Mouse (Mus musculus): ENCODE data around the gene Rab30. TPM values are rescaled to one million over a fixed set of nuclear protein-coding genes. Genes with fewer than 3 reads are reported as not detected.

Rab30 gene
- total RNA-seq, 2 experiments from 2014 or later: 8.8 to 24.1 TPM

DNA sequence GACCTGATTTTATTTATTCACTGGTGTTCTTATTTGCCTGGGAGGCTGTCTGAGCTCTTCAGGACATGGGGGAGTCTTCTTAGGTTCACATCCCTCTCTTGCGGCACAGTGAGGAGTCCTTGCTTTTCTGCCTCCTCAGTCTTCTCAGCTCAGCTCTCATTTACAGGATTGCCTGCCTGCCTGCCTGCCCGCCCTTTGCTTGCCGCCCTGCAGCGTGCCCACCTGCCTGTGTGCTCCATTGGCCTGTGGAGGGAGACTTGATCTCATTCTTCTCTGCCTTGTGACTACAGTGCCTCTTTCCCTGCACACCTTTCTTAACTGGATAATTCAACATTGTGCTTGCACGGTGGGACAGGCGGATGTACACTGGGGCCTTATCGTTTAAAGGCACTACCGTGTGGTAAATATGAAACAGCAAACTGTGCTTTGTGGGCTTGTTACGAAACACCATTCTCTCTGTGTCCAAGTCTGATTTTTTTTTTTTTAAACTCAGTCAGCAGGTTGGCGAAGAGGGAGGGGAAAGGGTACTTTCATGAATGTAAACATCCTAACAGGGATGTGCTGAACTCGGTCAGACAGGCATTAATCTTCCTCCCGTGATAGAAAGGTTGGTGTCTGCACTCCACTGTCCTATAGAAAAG is 41.9 kb downstream of the Rab30 start:
- DNase-seq: no peak
- intact Hi-C loops (cut with DNase I): no loop called here

DNA sequence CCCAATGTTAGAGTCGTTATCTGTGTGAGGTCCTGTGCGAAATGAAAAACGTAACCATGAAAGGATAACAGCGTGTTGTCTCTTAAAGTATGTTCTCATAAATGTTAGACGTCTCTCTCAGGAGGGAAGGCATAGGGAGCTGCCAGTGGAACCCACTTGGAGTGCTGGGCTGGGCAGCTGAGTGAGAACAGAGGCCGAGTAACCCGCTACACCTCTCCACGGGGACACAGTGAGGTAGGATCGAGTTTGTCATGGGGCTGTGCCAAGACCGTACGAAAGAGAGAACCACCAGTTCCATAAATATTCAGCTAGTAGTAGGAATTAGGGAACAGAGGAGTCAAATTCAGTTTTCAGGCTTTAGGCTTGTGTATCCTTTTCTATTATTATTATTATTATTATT is 42.5 kb downstream of the Rab30 start:
- intact Hi-C loops (cut with DNase I): no loop called here

DNA sequence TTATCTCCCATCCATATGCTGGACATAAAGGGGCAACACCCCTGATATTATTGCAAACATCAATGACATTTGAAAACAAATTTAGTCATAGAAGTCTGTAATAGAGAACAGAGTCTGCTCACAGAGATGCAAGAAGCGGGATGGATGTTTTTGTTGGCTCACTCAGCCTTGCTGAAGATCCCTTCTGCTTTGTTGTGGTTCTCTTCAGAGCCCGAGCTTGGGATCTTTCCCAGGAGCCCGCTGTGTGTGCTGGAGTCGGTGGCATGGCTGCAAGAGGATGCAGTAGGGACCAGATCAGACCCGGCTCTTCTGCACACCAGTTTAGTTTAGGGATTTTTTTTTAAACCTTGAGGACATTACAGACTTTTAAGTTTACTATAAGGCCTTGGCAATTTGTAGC is 54.3 kb downstream of the Rab30 start:
- no peak for DNase-seq

More for the DNA sequence above, 42.5 kb downstream of the Rab30 start:
- no peak for DNase-seq

DNA sequence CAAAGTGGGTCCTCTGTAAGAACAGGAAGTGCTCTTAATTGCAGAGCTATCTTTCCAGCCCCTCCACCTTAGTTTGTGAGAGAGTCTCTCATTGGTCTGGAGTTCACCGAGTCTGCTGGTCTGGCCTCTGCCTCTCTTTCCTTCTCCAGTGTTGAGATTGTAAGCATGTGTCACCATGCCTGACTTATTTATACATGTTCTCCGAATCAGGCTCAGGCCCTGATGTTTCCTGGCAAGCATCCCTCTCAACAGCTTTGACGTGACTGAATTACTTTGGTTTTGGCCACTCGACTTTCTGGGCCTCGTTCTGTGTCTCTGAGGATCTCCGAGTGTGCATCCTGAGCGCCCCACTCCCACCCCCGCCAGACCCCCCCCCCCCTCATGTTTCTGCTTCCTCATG is 55.4 kb downstream of the Rab30 start:
- no peak for DNase-seq

More for the DNA sequence above, 54.3 kb downstream of the Rab30 start:
- intact Hi-C loops (cut with DNase I): loop anchor here (5.0 kb wide), 1 partner anchor 33 kb away; no protein-coding TSS in a partner anchor

DNA sequence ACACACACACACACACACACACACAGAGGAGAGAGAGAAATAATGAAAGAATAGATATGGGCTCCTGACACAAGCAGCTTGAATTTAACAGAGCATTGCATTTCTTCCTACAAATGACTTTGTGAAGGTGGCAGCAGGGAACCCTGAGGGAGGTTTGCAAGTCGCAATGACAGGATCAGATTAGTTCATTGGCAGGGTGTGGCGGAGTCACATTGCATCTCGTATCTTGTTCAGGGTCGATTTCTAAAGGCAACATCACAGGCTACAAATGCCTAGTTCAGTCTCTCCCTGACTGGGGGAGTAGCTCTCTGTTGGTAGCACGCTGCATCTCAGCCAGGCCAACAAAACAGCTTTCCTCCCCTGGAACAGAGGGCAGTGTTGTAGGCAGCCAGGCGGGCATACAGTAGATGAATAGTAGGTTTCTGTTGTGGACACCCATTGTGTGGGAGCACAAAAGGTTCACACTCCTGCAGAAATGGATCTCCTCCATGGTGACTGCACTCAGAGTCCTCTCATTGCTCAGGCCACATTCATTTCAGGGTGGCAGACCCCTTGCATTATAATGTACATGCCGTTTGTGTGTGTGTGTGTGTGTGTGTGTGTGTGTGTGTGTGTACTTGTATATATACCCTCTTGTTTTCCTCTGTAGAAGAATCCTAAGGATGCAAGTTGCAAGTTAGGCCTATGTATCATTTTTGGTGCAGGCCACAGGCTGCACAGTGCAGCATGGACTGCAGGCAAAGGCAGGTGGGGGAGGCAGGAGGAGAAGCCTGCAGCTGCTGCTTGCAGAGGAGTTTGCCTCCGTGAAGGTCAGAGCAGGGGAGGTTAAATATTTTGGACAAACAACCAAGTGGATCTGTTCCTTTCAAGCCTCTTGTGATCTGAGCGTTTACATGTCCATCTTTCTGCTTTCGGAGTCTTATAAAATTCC is 58.5 kb downstream of the Rab30 start:
- intact Hi-C loops (cut with DNase I): loop anchor here (5.0 kb wide), 1 partner anchor 38 kb away; no protein-coding TSS in a partner anchor

More for the DNA sequence above, 55.4 kb downstream of the Rab30 start:
- intact Hi-C loops (cut with DNase I): loop anchor here (5.0 kb wide), 1 partner anchor 35 kb away; no protein-coding TSS in a partner anchor

DNA sequence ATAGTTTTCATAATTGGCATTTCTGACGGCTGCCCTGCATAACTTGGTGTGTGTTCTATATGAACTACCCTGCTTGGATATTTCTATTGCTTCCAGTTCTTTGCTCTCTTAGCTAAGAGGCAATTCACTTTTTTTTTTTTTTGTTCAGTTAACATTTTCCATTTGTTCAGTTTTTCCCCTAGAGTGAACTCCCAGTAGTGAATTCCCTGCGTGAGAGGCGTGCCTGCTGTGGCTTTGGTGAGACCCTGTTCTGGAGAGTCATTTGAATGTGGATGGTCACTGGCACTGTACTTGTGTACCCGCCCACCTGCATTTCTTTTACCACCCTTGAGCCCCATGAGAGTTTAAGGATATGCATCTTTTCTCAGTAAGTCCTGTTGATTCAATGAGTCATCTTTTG is 60.8 kb downstream of the Rab30 start:
- intact Hi-C loops (cut with DNase I): no loop called here
- DNase-seq: no peak

More for the DNA sequence above, 58.5 kb downstream of the Rab30 start:
- no peak for DNase-seq

DNA sequence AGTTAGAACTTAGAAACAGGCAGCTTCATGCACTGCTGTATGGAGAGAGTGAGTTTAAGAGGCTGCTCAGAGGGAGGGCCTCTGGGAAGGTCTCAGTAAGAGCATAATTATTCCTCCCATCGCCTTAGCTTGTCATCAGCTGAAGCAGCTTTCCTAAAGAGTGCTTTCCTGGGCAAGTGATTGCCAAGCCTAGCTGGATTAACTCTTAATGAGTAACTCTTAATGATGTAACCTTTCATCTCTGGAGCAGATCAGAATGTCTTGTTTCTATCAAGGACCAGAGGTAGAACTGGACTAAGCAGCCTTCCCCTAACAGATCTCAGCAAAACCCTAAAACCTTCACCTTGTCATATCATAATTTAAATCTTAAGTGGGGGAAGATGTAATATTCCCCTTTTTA is 61.8 kb downstream of the Rab30 start:
- intact Hi-C loops (cut with DNase I): no loop called here
- DNase-seq: no peak

DNA sequence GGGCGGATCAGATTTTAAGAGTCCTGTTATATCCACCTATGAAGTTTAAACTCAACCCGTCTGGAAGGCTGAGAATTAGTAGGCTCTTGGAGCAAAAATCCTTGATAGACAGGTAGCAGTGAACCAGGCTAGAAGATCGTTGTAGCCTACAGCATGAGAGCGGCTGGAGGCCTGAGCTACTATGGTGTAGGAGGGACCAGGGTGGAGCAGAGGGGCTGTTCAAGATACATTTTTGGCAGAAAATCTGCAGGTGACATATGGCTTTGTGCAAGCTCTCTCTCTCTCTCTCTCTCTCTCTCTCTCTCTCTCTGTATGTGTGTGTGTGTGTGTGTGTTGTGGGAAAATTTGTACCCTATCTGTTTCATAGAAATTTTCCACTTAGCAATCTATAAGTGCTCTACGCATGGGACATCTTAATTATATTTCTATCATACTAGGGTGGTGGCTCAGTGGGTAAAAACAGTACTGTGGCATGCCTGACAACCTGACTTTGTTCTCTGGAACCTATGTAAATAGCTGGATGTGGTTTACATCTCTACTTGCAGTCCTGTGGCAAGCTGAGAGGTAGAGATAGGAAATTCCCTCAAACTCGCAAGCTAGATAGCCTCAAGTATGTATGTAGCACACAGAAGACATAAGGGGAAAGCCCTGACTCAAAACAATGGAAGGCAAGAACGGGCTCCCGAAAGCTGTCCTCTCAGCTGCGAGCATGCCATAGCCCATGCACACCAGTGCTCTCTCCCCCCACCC is 63.7 kb downstream of the Rab30 start:
- intact Hi-C loops (cut with DNase I): loop anchor here (5.0 kb wide), 1 partner anchor 33 kb away; no protein-coding TSS in a partner anchor
- no peak for DNase-seq

DNA sequence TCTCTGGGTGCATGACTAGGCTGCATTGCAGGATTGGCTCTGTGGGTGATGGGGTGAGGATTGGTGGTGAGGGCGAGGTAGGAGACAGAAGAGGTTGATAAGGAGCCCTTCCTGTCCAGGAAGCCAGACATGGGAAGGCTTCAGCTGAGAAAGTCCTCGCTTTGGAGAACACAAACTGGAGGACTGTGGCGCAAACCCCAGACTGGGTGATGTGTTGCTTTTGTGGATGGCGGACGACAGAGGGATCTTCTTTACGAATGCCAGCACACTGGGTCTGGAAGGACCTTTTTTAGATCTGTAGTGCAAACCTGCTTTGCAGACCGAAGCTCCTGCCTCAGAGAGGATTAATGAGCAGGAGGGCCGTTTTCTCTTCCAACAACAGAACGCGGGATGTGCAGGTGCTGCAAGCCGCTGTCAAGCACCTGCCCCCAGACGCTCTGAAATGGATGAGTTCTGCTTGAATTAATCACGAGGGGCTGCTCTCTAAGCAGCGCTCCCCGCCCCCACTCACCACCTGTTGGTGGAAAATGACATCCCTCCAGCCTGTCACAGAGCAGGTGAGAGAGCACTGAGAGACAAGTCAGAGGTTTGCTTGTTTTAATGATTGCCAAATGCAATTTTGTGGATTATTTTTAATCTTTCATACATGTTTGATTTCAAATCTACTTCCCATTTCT is 65.2 kb downstream of the Rab30 start:
- no peak for DNase-seq

DNA sequence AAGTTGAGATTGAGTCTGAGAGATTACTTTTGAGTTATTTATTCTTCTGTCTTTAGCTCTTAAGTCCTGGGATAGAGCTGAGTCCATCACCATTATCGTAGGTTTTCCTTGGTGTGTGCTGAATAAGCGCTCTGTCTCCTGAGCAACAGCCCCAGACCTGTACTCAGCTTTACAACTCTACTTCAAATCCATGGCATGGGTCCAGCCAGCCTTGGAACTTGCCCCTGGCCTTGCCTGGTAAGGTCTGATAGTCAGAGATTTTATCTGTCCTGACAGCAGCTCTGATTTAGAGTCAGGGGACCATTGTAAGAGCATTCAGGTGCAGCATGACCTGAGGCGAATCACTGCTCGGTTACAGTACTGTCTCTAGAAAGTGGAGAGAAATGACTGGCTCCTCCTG is 66.1 kb downstream of the Rab30 start:
- intact Hi-C loops (cut with DNase I): loop anchor here (5.0 kb wide), 1 partner anchor 35 kb away; no protein-coding TSS in a partner anchor
- no peak for DNase-seq

More for the DNA sequence above, 65.2 kb downstream of the Rab30 start:
- intact Hi-C loops (cut with DNase I): loop anchor here (5.0 kb wide), 1 partner anchor 34 kb away; no protein-coding TSS in a partner anchor

DNA sequence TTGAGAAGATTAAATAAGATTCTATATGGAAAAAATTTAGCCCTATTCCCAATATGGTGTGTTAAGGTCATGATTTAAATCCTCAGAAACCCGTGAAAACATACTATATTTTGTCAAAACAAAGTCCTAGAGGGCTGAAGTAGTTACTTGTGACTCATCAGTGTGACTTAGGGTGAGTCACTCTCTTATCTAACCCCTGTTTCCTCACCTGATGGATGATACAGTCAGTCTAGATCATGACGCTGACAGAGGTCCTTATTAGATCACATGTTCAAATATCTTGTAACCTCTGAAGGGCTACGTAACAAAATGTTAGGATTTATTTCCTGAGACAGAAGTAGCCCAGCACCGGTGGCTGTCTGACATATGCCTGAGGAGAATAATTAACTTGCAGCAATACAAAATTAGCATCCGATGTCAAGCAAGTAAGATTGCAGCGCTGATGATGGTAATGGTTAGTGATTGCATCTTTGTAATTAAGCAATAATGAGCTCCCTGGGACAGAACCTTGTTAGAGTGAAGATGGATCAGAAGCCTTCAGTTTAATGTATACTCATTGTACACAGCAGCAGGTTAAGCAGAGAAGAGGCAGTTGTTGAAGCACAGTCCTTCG is 70.4 kb downstream of the Rab30 start:
- no peak for DNase-seq
- intact Hi-C loops (cut with DNase I): no loop called here

DNA sequence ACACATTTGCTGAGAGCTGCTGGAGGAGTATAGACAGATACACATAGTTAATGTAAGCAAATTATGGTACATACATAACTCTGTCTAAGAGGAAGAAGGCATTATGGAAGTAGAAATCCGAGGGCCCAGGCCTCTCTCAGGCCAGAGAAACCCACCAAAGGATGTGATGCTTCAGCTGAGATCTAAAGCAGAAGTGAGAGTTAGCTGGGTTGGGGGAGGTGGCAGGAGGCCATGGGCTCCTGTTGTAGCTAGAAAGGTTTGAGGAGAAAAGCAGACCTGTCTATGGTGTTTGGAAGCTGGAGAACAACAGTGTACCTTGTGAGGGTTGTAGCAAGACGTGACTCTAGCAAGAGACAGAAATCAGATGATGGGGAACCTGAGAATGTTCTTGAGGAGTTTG is 75.8 kb downstream of the Rab30 start:
- intact Hi-C loops (cut with DNase I): no loop called here
- no peak for DNase-seq

DNA sequence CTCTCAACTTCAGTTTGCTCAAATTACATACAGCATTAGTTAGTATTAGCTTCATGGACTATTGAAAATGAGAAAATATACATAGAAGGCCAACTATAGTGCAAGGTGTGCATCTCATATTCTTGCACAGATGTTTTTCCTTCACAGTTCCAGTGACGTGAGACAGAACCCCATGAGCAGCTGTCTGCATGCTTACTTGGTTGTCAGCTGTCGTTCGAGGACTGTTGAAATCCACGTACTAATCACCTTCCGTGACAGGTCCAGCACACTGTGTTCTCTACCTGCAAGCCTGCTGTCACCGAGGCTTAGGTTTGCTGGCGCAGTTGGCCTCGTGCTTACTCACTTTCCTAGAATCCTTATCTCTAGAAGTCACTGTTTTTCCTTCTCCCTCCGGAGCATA is 76.5 kb downstream of the Rab30 start:
- DNase-seq: no peak
- intact Hi-C loops (cut with DNase I): no loop called here

DNA sequence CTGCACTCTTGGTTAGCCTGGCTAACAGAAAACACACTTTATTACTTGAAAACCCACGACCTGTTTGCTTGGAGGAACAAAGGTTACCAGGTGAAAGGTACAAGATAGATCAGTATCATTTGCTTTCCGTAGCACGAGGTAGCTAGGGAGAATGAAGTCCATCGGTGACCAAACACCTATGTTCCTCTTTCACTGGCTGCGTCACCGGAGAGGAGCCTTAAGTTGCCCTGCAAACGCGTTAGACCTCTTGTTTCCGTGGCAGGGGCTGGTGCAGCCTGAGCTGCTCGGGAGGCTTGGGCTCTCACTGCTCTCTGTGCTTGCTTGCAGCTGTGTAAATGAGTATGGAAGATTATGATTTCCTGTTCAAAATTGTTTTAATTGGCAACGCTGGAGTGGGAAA is 78.3 kb downstream of the Rab30 start:
- intact Hi-C loops (cut with DNase I): loop anchor here (10.0 kb wide), 1 partner anchor 715 kb away; no protein-coding TSS in a partner anchor
- DNase-seq: no peak

DNA sequence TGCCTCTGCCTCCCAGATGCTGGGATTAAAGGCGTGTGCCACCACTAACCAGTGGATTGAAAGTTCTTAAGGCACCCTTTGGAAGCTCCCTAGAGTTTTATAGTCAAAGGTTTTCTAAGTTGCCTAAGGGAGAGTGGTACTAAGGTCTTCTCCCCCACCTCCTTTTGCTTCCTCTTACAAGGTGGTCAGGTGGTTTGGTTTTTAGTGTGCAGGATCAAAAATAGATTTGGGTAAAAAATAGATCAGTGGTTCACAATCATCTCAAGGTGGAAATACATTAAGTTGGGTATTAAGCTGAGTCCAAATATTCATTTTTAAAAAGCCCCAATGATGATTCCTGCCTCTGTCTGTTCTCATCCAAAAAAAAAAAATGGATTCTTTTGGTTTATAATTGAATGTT is 79.0 kb downstream of the Rab30 start:
- intact Hi-C loops (cut with DNase I): loop anchor here (10.0 kb wide), 1 partner anchor 716 kb away; no protein-coding TSS in a partner anchor
- no peak for DNase-seq

DNA sequence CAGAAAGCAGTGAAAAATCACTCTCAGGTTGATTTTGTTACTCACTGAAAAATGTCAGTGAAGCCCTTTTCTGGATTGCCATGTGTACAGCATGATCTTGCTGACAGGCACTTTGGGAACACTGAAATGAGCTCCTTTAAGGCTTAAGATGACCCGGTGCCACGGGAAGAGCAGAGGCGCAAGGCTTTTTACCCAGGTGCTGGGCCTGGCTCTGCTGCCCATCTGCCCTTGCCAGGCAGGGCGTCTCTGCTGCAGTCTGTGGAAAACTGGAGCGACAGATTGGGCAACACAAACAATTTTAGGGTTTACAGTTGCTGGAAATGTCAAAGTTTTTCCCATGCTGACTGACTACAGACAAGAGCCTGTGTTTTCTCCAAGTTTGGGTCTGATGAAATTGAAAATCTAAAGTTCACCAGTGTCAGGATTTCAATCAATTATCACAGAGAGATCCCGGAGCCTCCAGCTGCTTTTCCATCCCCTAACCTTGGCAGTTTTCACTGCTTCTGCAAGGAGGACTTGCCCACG is 79.6 kb downstream of the Rab30 start:
- intact Hi-C loops (cut with DNase I): loop anchor here (10.0 kb wide), 1 partner anchor 716 kb away; no protein-coding TSS in a partner anchor
- no peak for DNase-seq

DNA sequence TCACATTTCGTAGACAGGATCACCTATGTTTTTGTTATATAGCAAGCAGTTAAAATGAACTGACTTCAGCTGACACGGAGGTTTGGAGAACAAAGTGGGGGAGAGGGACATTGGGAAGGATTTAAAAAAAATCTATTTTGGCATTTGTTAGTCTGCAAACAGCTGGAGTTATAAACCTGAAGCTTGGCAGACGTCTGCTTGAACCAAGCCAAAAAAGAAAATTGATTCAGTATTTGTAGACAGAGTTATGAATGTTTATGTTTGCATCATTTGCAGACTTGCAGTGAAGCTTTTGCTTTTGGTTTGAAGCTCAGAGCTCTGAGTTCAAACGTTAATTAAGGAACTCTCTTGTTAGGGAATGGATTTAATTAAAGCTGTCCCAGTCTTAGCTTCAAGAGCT is 80.5 kb downstream of the Rab30 start:
- intact Hi-C loops (cut with DNase I): loop anchor here (10.0 kb wide), 1 partner anchor 717 kb away; no protein-coding TSS in a partner anchor
- DNase-seq: no peak

DNA sequence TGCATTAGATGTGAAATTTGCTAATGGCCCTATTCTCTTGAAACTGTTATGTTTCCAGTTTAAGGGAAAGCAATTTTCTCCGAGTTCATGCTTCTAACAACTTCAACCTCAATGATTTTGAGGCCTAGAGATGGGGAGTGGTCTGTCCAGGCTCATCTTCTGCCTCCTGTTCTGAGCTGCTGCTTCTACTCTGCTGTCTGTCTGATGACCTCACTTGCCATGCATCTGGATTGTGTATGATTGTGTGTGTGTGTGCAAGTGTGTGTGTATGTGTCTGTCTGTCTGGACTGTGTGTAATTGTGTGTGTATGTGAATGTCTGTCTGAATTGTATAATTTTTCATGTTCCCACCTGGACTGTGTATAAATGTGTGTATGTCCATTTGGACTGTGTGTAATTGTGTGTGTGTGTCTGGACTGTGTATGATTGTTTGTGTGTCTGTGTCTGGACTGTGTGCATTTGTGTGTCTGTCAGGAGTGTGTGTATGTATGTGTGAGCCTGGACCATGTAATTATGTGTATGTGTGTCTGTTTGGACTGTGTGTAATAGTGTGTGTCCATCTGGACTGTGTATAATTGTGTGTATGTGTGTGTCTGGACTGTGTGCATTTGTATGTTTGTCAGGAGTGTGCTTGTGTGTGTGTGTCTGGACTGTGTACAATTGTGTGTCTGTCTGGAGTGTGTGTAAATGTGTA is 81.2 kb downstream of the Rab30 start:
- intact Hi-C loops (cut with DNase I): loop anchor here (10.0 kb wide), 1 partner anchor 718 kb away; no protein-coding TSS in a partner anchor
- no peak for DNase-seq
